Mouse (Mus musculus) C3H10T1/2 (cell line): Measurements from ENCODE around the gene Zfp92. TPM values are rescaled to one million over a fixed set of nuclear protein-coding genes. Genes with fewer than 3 reads are reported as not detected.

Experiments
- polyA plus RNA-seq, 2 experiments: library from polyadenylated mRNA; unstranded; fragments of >200 nt; fragmentation: generic; extraction: Trizol; gene quantifications; one replicate each; pipeline ENCODE4 v1.2.1; 2012; ENCODE audit warnings: missing spikeins in 2 of 2

The Zfp92 gene
- polyA plus RNA-seq = not detected

GRCm38 (mm10) chrX:73410880-73411517 is at the start of gene Zfp92:
TSS of gene Zfp92 (plus strand) at chrX:73411096.

GRCm38 (mm10) chrX:73398636-73399035 is 12.3 kb upstream of the Zfp92 start, which contains the start of gene Gm18336:
TSS of gene Gm18336 (minus strand) at chrX:73398736.

DNA sequence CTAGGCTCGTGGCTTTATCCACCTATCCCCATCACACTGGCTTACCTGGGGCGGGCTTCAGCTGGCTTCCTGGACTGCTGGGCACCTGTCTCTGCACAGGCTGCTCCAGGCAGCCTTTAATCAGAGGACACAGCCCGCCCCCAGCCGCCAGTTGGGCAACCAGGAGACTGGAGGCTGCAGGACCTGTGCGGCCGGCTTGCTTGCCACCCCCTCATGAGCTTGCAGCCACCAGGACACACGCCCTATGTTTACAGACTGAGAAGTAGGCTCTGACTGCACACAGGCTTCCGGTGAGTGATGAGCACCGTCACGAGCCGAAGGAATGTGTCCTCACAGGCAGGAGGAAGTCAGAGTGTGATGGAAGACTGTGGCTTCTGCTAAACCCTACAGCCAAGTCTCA is 24.4 kb downstream of the Zfp92 start, which contains the start of gene Trex2:
TSS of gene Trex2 (minus strand) at position 93 of the 400 bp plus-strand sequence.

GRCm38 (mm10) chrX:73458877-73459392 is 48.0 kb downstream of the Zfp92 start, which contains the start of gene Haus7:
TSS of gene Haus7 (minus strand) at chrX:73459044.

Other genes with a start within 250 kb of the Zfp92 start
- gene Spin2d, start 234.1 kb upstream of the Zfp92 start, polyA plus RNA-seq = not detected
- gene Xlr3b, start 218.9 kb upstream of the Zfp92 start, polyA plus RNA-seq = not detected
- not detected for gene Xlr4b, start 196.8 kb upstream of the Zfp92 start, polyA plus RNA-seq
- 1 to 10 TPM; 5.0 to 6.2 TPM for gene F8a, start 182.8 kb upstream of the Zfp92 start, polyA plus RNA-seq
- not detected for gene Xlr4c, start 168.0 kb upstream of the Zfp92 start, polyA plus RNA-seq
- under 1 TPM; 0.04 TPM for gene Xlr3c, start 145.7 kb upstream of the Zfp92 start, polyA plus RNA-seq
- gene Xlr5a, start 118.1 kb upstream of the Zfp92 start, polyA plus RNA-seq = not detected
- not detected for gene Xlr5c, start 118.1 kb upstream of the Zfp92 start, polyA plus RNA-seq
- gene Gm45015, start 74.3 kb upstream of the Zfp92 start, polyA plus RNA-seq = not detected
- 1 to 10 TPM in 1 of 2 experiments, under 1 TPM in 1; 0.81 to 6.2 TPM for gene Zfp275, start 68.5 kb upstream of the Zfp92 start, polyA plus RNA-seq
- not detected for gene Gm18336, start 12.4 kb upstream of the Zfp92 start, polyA plus RNA-seq
- gene Trex2, start 24.2 kb downstream of the Zfp92 start, polyA plus RNA-seq = not detected
- 10 to 100 TPM; 40.7 to 52.5 TPM for gene Haus7, start 47.9 kb downstream of the Zfp92 start, polyA plus RNA-seq
- 1,000 to 10,000 TPM; 1,065 to 2,644 TPM for gene Bgn, start 72.5 kb downstream of the Zfp92 start, polyA plus RNA-seq
- gene Atp2b3, start 92.0 kb downstream of the Zfp92 start, polyA plus RNA-seq = under 1 TPM in 1 of 2 experiments, not detected in 1; 0.01 TPM
- under 1 TPM in 1 of 2 experiments, not detected in 1; 0.01 TPM for gene Dusp9, start 228.3 kb downstream of the Zfp92 start, polyA plus RNA-seq
- under 1 TPM in 1 of 2 experiments, not detected in 1; 0.04 TPM for gene Pnck, start 249.0 kb downstream of the Zfp92 start, polyA plus RNA-seq